Mouse (Mus musculus) kidney, postnatal 0 days (tissue): ENCODE measurements at regions not wholly inside any gene's neighbourhood (a gene's known extent, or its start where the extent isn't known, plus 50 kb on each side); places are given as distances from the start of the nearest gene placed in this dataset.
"Not testable (repeated sequence)": the region's sequence is repeated elsewhere in the genome, so short reads cannot be mapped to it uniquely, and the experiment has no call there.

Source experiments
- ATAC-seq: fragments of 200-750 bp; cut with Nextera tagmentation; replicated peaks from 2 replicates; pipeline ENCODE4 v1.8.0; 2017; ENCODE audit warnings: low read depth, moderate number of reproducible peaks, moderate TSS enrichment, moderate library complexity; ENCODE audit not compliant: low FRiP score
- DNase-seq: peaks from one replicate; pipeline ENCODE4 v3.0.0-alpha.2; 2016; ENCODE audit warnings: low spot score
- H3K27ac ChIP-seq: fragments of 300-500 bp; sonication (generic); 2 replicates; pipeline ENCODE4 v1.5.1; 2014; ENCODE audit warnings: mild to moderate bottlenecking
- H3K27me3 ChIP-seq: fragments of 300-500 bp; sonication (generic); 2 replicates; pipeline ENCODE4 v1.6.1; 2014; ENCODE audit warnings: low read length, mixed read lengths; ENCODE audit not compliant: insufficient read depth
- H3K36me3 ChIP-seq: fragments of 300-500 bp; sonication (generic); 2 replicates; pipeline ENCODE4 v1.6.1; 2014; ENCODE audit warnings: low read length, mixed read lengths; ENCODE audit not compliant: insufficient read depth
- H3K4me1 ChIP-seq: fragments of 300-500 bp; sonication (generic); replicated peaks from 2 replicates; pipeline ENCODE4 v1.6.1; 2014; ENCODE audit warnings: antibody characterized with exemption, low read length, mixed read lengths; ENCODE audit not compliant: insufficient read depth
- H3K4me2 ChIP-seq: fragments of 300-500 bp; sonication (generic); 2 replicates; pipeline ENCODE4 v1.6.1; 2014; ENCODE audit warnings: mild to moderate bottlenecking, low read length, moderate library complexity, mixed read lengths
- H3K4me3 ChIP-seq: fragments of 300-500 bp; sonication (generic); replicated peaks from 2 replicates; pipeline ENCODE4 v1.5.1; 2014; ENCODE audit warnings: low read depth, low read length
- H3K9ac ChIP-seq: fragments of 300-500 bp; sonication (generic); 2 replicates; pipeline ENCODE4 v1.6.1; 2014; ENCODE audit warnings: low read depth, low read length
- H3K9me3 ChIP-seq: fragments of 300-500 bp; sonication (generic); replicated peaks from 2 replicates; pipeline ENCODE4 v1.6.1; 2016; ENCODE audit warnings: low read length, inconsistent platforms, mixed read lengths
- CTCF ChIP-seq: IDR thresholded peaks from 2 replicates; pipeline ENCODE4 v1.5.1; 2016; ENCODE audit warnings: antibody characterized with exemption, low read depth, mild to moderate bottlenecking, moderate library complexity
- WGBS: fragments of 180-500 bp; shearing (Covaris S2); extraction: QIAGEN DNeasy Blood & Tissue Kit; methylation state at CpG from one replicate; pipeline ENCODE4 v1.1.7; 2014; 5-methylcytosine and 5-hydroxymethylcytosine counted together

DNA sequence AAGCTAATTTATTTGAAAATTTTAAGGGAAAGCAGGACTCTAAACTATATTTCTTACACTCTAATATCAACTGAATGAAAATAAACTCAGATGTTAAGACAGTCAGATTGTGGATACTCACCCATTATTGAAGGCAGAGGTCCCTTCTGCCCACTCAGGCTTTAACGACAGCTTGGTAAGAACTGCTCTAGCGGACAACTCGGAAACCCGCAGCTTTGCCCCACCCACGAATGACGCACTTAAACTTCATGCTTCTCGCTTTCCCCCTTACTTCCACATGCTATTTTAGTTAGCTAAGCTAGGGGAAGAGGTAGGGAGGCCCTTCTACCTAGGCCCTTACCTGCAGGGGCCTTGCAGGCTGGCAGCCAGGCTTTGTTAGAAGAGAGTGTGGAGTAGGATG, 50.8 kb upstream of the Elmo1 start:
- DNase-seq (no peak), ATAC-seq (no peak)
- H3K36me3 ChIP-seq = no peaks in the 10 kb centered on the region
- H3K9ac ChIP-seq = no peak overlapping the region
- no peak overlapping the region for H3K4me3 ChIP-seq
- no peak overlapping the region for H3K27ac ChIP-seq
- H3K4me2 ChIP-seq = no peak overlapping the region
- WGBS = 85% methylated on average over 7 of the region's 7 CpGs
- TF ChIP-seq CTCF = no peak
- no peaks in the 10 kb centered on the region for H3K27me3 ChIP-seq
- H3K9me3 ChIP-seq = no peaks in the 10 kb centered on the region
- no peaks in the 10 kb centered on the region for H3K4me1 ChIP-seq

DNA sequence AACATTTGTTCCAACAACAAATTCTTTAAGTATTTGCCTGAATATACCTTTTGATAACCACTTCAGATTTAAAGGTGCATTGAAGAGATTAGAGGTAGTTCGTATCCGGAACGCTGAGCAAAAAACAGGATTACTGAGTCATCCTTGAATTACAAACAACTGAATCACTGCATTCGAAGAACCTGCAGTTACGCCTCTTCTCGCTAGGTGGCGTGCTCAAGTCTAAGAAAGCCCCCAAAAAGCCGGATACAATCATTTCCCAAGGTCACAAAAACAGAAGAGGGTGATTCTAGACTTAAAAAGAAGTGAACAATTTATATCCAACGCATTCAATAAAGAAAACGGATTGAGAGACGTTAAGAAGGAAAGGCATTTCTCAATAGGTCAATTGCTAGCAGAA, 51.9 kb upstream of the Elmo1 start:
- Histone ChIP-seq H3K9me3 (no peaks in the 10 kb centered on the region), H3K4me2 (no peak overlapping the region), H3K9ac (no peak overlapping the region), H3K27ac (no peak overlapping the region), H3K27me3 (no peaks in the 10 kb centered on the region), H3K4me1 (no peaks in the 10 kb centered on the region), H3K4me3 (no peak overlapping the region), H3K36me3 (no peaks in the 10 kb centered on the region)
- ATAC-seq (no peak), DNase-seq (peak; percentile 29)
- 38% methylated on average over 11 of the region's 11 CpGs for WGBS
- TF ChIP-seq CTCF = peak; percentile 64; the same call in 1 of the 2 replicates

DNA sequence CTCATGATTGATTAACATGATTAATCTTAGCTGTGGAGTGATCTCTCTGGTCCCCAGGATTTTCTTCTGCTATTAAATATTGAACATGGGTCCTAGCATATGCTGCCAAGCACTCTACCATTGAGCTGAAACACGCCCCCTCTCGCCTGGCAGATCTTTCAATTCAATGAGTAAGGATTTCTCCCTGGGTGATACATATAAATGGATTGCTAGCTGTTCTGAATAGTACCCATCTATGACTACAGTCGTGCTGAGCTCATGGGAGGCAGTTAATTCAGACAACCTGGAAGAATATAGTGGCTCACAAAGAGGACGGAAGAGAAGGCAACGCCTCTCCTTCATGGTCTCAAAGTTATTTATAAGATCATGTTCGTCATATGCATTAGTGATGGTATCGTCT, 53.0 kb upstream of the Elmo1 start:
- no peaks in the 10 kb centered on the region for H3K4me1 ChIP-seq
- H3K4me3 ChIP-seq = no peak overlapping the region
- no peak overlapping the region for H3K4me2 ChIP-seq
- H3K27ac ChIP-seq = no peak overlapping the region
- WGBS = 90% methylated on average over 7 of the region's 7 CpGs
- no peak for DNase-seq
- no peaks in the 10 kb centered on the region for H3K27me3 ChIP-seq
- no peak for ATAC-seq
- no peak overlapping the region for H3K9ac ChIP-seq
- no peak for TF ChIP-seq CTCF
- no peaks in the 10 kb centered on the region for H3K36me3 ChIP-seq
- no peaks in the 10 kb centered on the region for H3K9me3 ChIP-seq

DNA sequence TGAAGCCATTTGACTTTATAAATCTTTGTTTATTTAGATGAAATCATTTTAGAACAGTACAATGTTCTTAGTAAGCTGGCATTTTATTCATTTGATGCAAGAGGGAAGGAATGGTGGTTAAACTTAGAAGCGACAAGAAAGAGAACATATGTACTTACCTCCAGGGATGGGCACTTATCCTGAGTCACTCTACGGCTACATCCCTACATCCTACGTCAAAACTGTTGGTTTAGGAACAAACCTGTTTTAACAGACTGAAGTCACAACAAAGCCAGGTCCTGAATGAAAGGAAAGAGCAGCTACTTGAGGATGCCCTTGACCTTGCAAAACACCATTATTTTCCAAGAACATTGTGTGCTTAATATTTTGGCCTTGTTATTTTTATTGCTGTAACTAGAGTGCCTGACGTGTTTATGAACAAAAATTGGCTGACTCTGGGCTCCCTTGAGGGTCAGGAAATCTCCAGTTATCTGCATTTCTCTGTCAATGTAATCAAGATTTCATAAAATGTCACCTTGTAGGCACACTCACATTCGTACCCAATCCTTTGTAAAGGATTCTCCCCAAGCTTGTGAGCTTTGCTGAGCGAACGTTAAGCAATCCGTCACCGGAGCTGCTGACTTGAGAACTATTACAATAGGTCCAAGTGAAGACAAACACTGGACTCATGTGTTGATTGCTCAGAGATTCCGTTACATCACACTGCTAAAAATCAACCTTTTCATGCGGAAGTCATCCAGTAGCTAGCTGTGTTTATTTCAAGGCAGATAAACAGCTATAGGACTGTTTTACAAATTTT, 56.3 kb upstream of the Elmo1 start:
- Histone ChIP-seq H3K4me1 (no peaks in the 10 kb centered on the region), H3K4me2 (no peak overlapping the region), H3K9me3 (no peaks in the 10 kb centered on the region), H3K36me3 (no peaks in the 10 kb centered on the region), H3K27ac (no peak overlapping the region), H3K27me3 (no peaks in the 10 kb centered on the region), H3K4me3 (no peak overlapping the region), H3K9ac (no peak overlapping the region)
- ATAC-seq (no peak), DNase-seq (no peak)
- 73% methylated on average over 11 of the region's 11 CpGs for WGBS
- TF ChIP-seq CTCF = no peak

DNA sequence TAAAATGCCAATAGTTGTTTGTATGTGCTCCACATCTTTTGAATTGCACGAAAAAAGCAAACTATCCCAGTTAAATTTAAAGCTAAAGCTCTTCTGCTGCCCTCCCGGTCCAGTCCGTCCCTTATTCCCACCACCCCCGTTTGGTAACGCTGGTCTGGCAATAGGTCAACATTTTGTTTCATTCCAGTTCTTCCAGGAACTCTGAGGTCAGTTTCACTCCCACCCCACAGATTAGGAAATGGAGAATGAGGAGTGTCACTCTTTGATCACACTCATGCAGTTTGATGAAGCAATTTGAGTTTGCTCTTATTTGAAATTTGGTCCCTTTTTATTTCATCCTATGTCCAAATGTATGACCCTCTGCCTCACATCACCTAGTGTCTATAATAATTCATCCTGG, 58.7 kb upstream of the Elmo1 start:
- no peak overlapping the region for H3K9ac ChIP-seq
- no peak overlapping the region for H3K4me3 ChIP-seq
- no peak overlapping the region for H3K4me2 ChIP-seq
- DNase-seq (no peak), ATAC-seq (no peak)
- WGBS = 57% methylated on average over 5 of the region's 5 CpGs
- H3K4me1 ChIP-seq = no peaks in the 10 kb centered on the region
- no peak overlapping the region for H3K27ac ChIP-seq
- H3K27me3 ChIP-seq = no peaks in the 10 kb centered on the region
- no peak for TF ChIP-seq CTCF
- no peaks in the 10 kb centered on the region for H3K9me3 ChIP-seq
- no peaks in the 10 kb centered on the region for H3K36me3 ChIP-seq

DNA sequence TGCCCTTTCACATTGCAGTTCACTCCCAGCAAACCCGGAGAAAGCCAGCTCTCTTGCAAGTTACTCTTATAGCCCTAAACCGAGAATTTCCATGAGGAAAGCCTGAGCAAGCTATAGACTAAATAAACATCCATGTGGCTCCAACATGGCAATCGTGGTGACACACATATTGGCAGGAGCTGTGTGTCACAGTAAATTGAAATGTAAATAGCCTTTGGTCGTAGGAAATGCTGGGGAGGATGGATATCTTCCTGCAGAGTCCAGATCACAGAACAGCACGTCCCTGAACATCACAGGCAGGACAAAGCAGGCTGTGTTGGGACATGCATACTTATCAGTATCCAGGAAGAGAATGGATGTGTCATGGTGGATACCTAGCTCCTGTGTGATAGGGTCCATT, 59.3 kb upstream of the Elmo1 start:
- ATAC-seq = no peak
- no peaks in the 10 kb centered on the region for H3K4me1 ChIP-seq
- no peak overlapping the region for H3K4me3 ChIP-seq
- H3K9me3 ChIP-seq = no peaks in the 10 kb centered on the region
- WGBS = 57% methylated on average over 5 of the region's 5 CpGs
- no peak overlapping the region for H3K4me2 ChIP-seq
- H3K36me3 ChIP-seq = no peaks in the 10 kb centered on the region
- TF ChIP-seq CTCF = no peak
- H3K9ac ChIP-seq = no peak overlapping the region
- H3K27ac ChIP-seq = no peak overlapping the region
- H3K27me3 ChIP-seq = no peaks in the 10 kb centered on the region
- DNase-seq = no peak

DNA sequence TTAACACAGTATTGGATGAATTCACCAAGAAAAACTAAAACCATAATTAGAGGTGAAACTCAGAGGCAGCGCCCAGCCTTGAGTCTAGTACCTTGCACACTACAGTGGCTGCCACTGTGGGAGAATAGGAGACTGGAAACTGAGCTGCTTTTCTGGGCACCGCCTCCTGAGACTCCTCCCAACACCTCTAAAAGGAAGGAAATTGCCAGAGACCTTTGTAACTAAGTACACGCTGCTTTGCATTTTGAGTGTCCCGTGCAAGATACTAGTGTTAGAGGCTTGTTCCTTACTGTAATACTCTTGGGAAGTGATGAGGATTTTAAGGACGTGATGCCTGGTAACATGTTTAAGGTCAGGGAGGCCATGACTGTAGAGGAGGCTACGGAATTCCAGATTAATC, 63.8 kb upstream of the Elmo1 start:
- H3K9me3 ChIP-seq = no peaks in the 10 kb centered on the region
- H3K9ac ChIP-seq = no peak overlapping the region
- H3K4me1 ChIP-seq = no peaks in the 10 kb centered on the region
- no peak overlapping the region for H3K4me2 ChIP-seq
- WGBS = 65% methylated on average over 6 of the region's 6 CpGs
- no peak overlapping the region for H3K4me3 ChIP-seq
- ATAC-seq (no peak), DNase-seq (no peak)
- H3K27me3 ChIP-seq = no peaks in the 10 kb centered on the region
- no peaks in the 10 kb centered on the region for H3K36me3 ChIP-seq
- H3K27ac ChIP-seq = no peak overlapping the region
- no peak for TF ChIP-seq CTCF

DNA sequence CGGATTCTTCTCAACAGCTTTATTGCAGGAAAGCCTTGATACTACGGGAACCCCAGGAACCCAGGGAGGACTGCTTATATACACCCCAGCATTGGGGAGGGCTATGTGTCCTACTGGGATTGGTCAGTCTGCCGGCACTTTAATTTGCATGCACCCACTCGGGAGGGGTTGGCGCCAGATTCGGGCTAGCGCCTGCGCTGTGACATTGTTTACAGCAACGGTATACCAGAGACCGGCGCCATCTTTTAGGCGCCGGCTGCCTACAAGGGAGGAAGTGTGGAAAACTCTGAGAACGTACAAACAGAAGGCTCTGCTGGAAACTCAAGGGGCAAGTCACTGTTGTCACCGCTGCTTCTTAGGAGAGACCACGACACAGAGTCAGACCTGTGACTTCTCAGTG, 73.9 kb upstream of the Elmo1 start:
- not testable (repeated sequence) for H3K4me2 ChIP-seq, H3K36me3 ChIP-seq, ATAC-seq, H3K27me3 ChIP-seq, H3K4me1 ChIP-seq, H3K27ac ChIP-seq, H3K9ac ChIP-seq, DNase-seq, H3K4me3 ChIP-seq, H3K9me3 ChIP-seq
- 94% methylated on average over 16 of the region's 16 CpGs for WGBS
